Mouse (Mus musculus) heart, adult 9 months (tissue): ENCODE results near the gene Opcml.

Experiments
- DNase-seq, 2 experiments: peaks; one replicate each; pipeline ENCODE4 v3.0.0; 2022; ENCODE audit warnings: low spot score in 2 of 2

Gene Opcml

DNA sequence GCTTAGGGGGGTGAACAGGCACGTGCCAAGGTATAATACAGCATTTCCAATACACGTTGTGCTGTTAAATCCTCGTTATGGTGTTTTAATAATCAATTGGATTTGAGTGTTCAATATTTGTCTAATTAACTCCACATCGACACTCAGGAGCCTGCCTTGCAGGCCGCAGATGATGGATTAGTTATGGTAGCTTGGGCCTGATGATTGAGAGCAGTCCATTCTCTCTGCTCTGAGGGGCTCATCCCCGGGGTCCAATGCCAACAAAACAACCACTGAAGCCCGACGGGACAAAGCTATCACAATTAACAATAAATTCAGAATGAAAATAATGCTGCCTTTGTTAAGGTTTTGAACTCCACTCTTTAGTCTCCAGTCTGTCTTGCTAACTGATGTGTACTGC, 641.6 kb downstream of the Opcml start:
- DNase-seq, result no peak

- DNase-seq, result no peak
Observed at GRCm38 (mm10) chr9:28438752-28439151, 648.2 kb downstream of the Opcml start.

GRCm38 (mm10) chr9:28439433-28440191, 649.0 kb downstream of the Opcml start:
- no peak for DNase-seq

DNA sequence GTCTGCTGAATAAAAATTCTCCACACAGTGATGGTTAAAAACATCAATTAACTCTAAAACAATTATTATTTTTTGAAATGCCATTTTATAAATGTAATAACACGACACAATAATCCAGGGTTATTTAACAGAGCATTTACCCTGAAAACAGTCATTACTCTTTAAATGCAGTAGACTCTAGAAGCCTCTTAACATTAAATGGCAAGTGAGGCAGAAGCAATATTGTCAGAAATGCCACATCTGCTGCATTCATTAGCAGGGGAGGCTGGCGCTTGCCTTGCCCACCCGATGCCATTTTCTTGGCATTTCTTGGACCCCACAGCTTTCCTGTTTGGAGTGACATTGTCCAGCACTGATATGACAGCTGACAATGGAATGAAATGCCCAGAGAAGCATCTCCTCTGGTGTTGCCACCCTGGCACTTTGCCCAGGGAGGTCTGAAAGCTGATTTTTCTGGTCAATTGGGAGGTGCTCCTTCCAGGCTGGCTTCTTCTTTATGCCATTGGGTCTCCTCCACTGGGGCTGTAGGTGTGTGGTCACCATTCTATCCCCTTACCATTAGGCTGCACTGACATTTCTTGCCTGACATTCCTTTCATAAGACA, 649.7 kb downstream of the Opcml start:
- no peak for DNase-seq

GRCm38 (mm10) chr9:28444485-28444884, 653.9 kb downstream of the Opcml start:
- no peak for DNase-seq

DNA sequence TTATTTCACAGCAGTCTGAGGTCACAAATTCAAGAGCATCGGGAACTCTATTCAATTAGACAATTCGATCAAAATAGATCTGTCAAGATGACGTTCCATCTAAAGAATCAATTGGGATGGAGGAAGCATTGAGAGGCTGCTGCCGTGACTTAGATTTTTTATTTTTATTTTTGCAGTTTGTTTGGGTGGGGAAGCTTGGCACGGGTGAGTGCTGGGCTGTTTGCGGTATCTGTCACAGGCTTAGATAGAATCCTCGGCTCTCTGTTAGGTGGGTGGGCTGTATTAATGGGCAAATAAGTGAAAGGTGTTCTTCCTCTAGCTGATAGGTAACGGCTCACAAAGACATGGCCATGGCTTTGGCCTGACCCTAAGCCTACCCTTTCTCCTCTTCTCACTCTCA, 654.4 kb downstream of the Opcml start:
- DNase-seq, result no peak

GRCm38 (mm10) chr9:28445863-28446262, 655.3 kb downstream of the Opcml start:
- DNase-seq, result no peak

DNA sequence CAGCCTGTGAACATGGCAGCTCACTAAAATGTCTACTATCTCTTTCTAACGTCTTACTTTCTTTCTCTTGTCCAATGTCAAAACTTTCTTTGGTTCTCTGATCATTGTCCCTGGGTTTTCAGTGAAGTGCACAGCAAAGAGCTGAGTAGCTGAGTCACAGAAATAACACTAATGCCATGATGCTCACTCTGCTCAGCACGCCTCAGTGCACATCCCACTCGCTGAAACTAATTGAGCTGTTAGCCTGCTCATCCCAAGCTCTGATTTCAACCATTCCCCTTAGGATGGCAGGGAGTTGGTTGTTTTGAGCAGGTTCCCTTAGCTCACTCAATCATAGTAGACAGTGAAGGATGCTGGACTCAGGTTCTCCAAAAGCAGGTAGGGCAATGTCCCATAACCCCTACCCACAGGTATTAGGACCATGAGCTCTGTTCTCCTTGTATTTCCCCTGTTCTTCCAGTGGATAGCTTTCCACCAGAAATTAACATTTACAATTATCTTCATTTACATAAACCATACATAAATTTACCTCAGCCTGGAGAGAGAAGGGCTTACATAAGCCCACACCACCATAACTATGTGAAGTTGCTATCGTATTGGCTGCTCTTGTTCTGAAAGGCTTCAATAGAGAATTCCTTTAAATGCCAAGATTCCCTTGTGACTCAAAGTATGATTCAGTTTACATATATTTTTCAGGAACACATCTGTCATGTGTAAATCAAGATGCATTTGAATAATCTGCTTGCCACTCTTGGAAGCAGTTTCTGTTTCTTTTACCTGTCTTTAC, 655.9 kb downstream of the Opcml start:
- no peak for DNase-seq

DNA sequence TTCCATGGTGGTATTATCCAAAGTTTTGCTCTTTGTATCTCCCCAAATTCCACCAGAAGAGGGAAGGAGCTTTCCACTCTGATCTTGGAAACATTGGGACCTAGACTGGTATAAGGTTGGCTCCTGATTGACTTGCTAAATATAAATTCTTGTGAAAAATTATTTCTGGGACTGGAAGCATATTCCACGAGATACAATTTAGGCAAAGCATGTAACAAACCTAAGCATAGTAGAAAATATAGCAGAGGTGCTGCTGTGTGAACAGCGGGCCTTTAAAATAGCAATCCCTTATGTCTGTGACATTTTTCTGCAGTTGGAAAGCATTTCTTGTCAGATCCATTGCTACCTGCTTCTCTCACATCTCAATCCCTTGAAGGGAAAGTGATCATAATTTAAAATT, 661.9 kb downstream of the Opcml start:
- no peak for DNase-seq

DNA sequence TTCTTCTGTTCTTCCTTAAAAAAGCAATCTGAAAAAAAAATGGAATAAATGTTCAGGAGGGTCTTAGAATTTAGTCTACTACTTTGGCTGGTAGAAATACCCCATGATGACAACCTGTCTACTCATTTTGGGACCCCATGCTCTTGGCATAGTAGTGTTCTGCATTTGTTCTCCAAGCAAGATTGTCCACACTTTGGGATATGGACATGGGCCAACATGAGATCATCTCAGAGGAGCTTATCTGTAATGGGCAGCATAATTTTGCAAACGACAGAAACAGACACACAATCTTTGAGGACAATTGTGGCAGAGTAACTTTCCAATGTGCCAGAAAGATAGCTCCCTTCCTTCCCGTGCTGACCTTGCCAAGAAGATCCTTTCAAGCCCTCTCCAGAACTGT, 662.5 kb downstream of the Opcml start:
- no peak for DNase-seq

DNA sequence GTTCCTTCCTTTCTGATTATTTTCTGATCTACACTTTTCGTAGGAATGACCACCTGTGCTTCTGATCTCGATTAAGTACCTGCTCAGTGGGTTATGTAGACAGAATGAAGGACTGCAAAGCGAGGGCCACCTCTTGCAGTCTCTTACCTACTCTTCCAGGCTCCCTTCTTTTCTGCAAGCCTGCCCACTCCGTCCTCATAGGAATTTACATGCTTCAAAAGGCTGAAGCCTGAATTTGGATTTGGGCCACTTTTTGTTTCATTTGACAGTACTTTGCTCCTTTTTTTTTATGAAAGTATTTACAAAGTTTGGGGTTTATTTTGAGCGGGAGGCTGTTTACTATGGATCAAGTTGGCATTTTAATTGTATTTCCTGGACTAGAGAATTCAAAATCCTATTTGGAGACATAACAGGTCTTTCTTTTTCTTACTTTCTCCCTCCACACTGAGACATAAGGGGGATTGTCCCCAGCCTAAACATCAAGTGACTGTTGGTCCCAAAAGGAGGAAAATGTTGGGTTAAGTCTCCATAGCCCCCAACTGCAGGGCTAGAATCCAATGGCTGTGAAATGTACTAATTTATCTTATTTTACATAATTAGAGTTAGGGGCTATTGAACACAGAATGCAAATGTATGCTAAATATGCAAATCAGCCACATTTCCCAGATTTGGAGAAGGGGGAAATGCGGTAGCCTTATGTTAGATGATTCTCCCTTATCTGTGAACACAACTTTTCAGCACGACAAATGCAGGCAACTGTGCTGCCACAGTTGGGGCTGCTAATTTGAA, 667.6 kb downstream of the Opcml start:
- DNase-seq, result no peak

DNA sequence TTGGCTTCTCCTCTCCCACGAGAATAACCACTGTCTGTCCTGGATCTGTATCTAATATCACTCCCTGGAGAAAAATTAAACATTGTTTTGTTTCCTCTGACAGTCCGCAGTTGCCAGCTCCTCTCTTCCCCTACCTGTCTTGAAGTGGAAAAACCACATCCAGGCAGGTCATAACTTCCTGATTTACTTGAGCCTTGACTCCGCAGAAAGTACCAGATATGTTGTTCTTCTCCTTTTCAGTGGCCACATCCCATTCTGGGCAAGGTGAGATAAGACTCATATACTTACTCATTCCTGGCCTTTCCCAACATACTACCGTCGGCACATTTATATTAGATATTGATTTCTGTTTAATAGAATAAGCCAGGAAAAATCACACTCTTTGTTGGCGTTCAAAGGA, 673.0 kb downstream of the Opcml start:
- DNase-seq, result no peak

DNA sequence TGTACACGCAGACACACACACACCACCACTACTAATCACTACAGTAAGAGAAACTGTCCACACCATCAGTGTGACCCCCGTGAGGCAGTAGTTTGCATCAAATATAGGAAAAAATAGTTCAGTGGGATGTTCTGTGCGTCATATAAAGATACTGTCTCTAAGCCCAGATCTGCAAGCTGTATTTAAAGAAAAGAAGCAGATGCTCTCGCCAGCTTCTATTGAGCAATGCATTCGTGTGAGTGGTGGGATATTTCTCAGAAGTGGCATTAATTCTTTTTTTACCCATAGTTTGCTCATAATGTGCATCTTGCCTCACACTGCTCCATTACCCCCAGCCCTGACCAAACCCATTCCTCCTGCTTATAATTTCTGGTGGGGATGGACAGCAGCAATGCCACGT, 678.8 kb downstream of the Opcml start:
- DNase-seq, result no peak

DNA sequence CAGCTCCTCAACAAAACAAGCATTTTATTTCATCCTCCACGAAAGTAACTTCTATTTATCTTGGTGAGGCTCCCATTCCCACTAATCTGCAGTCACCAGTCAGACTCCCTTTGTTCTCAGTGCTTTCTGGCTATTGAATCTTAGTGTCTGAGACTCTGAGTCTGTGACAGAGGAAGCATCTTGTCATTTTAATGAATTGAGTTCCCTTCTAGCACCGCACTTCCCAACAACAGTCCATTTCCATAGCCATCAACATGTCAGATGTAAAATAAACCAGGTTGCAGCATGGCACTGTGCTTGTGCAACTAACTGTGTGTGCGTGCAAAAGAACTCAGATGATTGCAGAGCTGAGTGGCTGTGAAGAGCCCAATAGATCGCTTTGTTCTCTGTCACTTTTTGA, 680.9 kb downstream of the Opcml start:
- DNase-seq, result no peak

- DNase-seq, result no peak
Observed at GRCm38 (mm10) chr9:28474586-28474985, 684.0 kb downstream of the Opcml start.

DNA sequence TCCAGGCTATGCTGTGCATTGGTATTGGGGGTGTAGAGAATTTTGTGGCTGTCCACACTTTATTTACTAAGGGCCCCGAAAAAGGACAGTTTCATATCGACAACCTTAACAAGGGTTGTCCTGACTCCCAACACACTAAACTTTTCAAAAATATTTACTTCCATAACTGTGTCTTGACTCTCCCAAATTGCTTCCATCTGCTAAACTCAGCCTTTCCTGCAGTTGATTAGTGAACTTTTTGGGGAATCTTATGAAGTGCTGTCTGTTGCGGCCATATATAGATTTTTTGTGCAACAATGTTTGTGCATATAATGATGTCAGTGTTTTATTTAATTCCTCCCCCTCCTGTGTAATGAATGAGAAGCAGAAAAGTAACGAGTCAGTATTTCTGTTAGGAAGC, 690.7 kb downstream of the Opcml start:
- DNase-seq, result no peak

DNA sequence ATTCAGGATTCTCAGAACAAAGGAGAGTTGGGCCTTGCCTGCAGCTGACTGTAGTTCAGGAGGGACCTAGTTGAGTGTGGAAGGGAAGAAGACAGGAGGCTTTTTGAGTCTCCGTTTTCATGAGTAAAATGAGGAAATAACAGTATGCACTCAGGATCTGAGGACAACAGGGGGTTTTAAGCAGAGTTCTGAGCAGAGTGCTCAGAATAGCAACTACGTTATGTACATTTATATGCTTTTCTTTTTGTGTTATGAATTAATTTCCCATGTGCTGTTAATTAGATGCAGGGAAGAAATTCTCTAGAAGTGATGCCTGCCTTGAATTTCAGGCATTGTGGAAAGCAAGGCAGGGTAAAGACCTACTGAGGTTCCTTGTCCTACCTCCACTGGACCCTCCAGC, 697.9 kb downstream of the Opcml start:
- DNase-seq, result no peak

GRCm38 (mm10) chr9:28489828-28490227, 699.3 kb downstream of the Opcml start:
- DNase-seq, result no peak

GRCm38 (mm10) chr9:28490410-28490809, 699.8 kb downstream of the Opcml start:
- no peak for DNase-seq

DNA sequence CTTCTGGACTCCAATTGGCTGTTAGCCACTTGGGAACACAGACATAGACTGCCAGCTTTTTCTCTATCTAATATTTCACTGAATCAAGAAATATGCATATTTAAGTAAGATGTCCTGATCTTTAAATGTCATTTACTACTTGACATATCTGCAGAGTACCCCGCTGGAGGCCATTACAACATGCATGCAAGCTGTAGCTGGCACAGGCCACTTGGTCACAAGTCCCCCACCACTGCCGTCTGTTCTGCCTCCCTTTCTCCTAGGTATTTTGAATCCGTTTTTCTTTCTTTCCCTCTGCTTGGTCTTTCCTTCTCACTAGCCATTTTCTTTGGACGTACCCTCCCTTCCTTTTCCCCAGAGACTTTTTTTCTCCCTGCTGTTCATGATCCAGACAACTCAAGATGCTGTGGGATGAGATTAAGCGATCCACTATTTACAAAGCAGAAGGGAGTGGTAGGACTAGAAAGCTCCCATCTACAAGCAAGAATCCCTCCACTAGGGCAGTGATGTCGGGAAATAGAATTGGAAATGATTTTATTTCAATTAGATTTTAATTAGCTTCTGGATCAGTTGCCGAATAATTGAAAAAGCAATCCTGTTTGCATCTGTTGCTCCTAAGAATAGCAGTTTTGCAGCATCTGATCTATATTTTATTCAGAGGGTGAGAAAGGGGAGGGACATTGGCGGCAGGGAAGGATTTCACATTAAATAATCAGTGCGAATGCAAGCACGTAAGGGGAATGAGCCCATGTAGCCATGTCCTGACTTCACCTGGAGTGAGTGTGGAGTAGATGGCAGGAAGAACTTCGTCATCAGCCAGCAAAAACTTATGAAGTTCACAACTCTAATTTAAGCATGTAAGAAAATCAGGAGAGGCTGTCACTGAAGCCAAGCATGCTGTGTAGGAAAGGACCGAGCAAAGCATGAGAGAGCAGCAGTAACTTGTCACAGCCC, 709.5 kb downstream of the Opcml start:
- DNase-seq, result no peak

DNA sequence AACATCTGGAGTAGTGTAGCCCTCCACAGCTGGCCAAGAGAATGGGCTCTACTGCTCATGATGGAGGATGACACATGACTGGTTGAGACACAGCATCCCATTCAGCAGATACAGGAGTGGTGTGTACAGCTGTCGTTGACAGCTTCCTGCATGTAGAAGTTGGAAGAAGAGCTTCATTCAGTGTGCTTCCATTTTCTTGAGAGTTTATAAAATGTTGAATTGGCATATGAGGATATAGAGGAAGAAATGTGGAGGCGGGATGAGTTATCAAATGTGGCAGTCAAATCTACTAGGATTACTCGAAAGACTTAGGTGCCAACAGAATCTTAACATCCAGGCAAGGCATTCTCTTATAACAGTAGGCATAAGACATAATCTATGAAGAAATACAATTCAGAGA, 723.3 kb downstream of the Opcml start:
- DNase-seq, result no peak
